Mouse (Mus musculus) heart, adult 2 months (tissue): Measurements from ENCODE around the gene Otop1.

ENCODE experiments used
- CTCF ChIP-seq: fragments of 200-600 bp; IDR thresholded peaks from 2 replicates; pipeline ENCODE4 v1.8.1; 2022; ENCODE audit warnings: antibody characterized with exemption, mild to moderate bottlenecking, moderate library complexity
- EP300 ChIP-seq: fragments of 200-500 bp; IDR thresholded peaks from 2 replicates; pipeline ENCODE4 v1.6.1; 2011; ENCODE audit warnings: low read depth, low read length, control low read depth; ENCODE audit not compliant: insufficient read depth
- POLR2A ChIP-seq: fragments of 200-500 bp; IDR thresholded peaks from 2 replicates; pipeline ENCODE4 v1.6.1; 2011; ENCODE audit warnings: mild to moderate bottlenecking, low read depth, low read length, control low read depth; ENCODE audit not compliant: insufficient read depth

DNA sequence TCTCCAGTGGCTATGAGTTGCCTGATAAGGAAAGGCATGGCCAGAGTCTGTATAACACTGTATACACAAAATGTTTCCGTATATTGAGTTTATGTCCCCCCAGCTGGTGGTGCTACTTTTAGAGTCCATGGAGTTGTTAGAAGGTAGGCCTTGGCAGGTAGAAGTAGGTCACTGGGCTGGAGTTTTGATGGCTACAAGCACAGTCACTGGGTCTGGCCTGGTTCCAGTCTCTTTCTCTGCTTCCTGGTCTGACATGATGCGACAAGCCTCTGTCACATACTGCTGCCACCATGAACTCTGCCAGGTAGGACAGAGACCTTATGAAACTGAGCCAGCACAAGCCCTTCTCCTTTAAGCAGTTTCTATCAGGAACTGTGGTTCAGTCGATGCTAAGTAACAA is 12.7 kb downstream of the Otop1 start:
- TF ChIP-seq CTCF, result no peak
- no peak for TF ChIP-seq POLR2A
- no peak for TF ChIP-seq EP300
